Mouse (Mus musculus): ENCODE measurements around the gene Cntnap1. TPM values are rescaled to one million over a fixed set of nuclear protein-coding genes. Genes with fewer than 3 reads are reported as not detected.

Gene Cntnap1
- polyA plus RNA-seq, 2 experiments = 0.56 to 1.5 TPM

GRCm38 (mm10) chr11:101230991-101231871 lies 60.9 kb downstream of the Cntnap1 start:
- ATAC-seq (ENCODE audit: low FRiP score, low read depth) = no peak
- H3K9me3 ChIP-seq (ENCODE audit: control insufficient read depth, low read length) = no peaks in the 10 kb centered on the region
- H3K9ac ChIP-seq (ENCODE audit: low read depth, low read length, severe bottlenecking) = peak overlapping the region; percentile 28; the same call in 1 of the 2 replicates
- H3K36me3 ChIP-seq (ENCODE audit: control insufficient read depth, insufficient read depth, low read length) = no peaks in the 10 kb centered on the region
- H3K4me3 ChIP-seq (replicated peaks; ENCODE audit: low read length) = 0 out of 2 replicates have a peak overlapping the region, but pooled peaks have one; percentile 5
- DNase-seq (ENCODE audit: low spot score) = no peak
- no peak for TF ChIP-seq POLR2A (IDR thresholded peaks at IDR 0.05; ENCODE audit: borderline replicate concordance, extremely low read depth, insufficient read depth, insufficient read length)
- H3K27ac ChIP-seq (replicated peaks; ENCODE audit: low read depth, low read length) = peak overlapping the region; percentile 35
- H3K27me3 ChIP-seq (ENCODE audit: control insufficient read depth, insufficient read depth, low read length) = no peaks in the 10 kb centered on the region
- WGBS = 5% methylated on average over 18 of the region's 18 CpGs
- H3K4me1 ChIP-seq (ENCODE audit: control insufficient read depth, insufficient read depth, low read length) = peaks cover 29% of the 10 kb centered on the region
- peak overlapping the region; percentile 37 for H3K4me2 ChIP-seq (replicated peaks; ENCODE audit: low read depth, low read length, severe bottlenecking)

- Histone ChIP-seq H3K27me3 (ENCODE audit: control insufficient read depth, insufficient read depth, low read length) (no peaks in the 10 kb centered on the region), H3K27ac (replicated peaks; ENCODE audit: low read depth, low read length) (peak overlapping the region; percentile 35), H3K4me3 (replicated peaks; ENCODE audit: low read length) (0 out of 2 replicates have a peak overlapping the region, but pooled peaks have one; percentile 5), H3K36me3 (ENCODE audit: control insufficient read depth, insufficient read depth, low read length) (no peaks in the 10 kb centered on the region), H3K4me2 (replicated peaks; ENCODE audit: low read depth, low read length, severe bottlenecking) (peak overlapping the region; percentile 37), H3K4me1 (ENCODE audit: control insufficient read depth, insufficient read depth, low read length) (peaks cover 29% of the 10 kb centered on the region), H3K9me3 (ENCODE audit: control insufficient read depth, low read length) (no peaks in the 10 kb centered on the region), H3K9ac (ENCODE audit: low read depth, low read length, severe bottlenecking) (0 out of 2 replicates have a peak overlapping the region, but pooled peaks have one; percentile 28)
- peak; percentile 48 for DNase-seq (ENCODE audit: low spot score)
- no peak for TF ChIP-seq POLR2A (IDR thresholded peaks at IDR 0.05; ENCODE audit: borderline replicate concordance, extremely low read depth, insufficient read depth, insufficient read length)
- peak; percentile 53; the same call in 1 of the 2 replicates for ATAC-seq (ENCODE audit: low FRiP score, low read depth)
- WGBS = 48% methylated on average over 6 of the region's 6 CpGs
Observed at GRCm38 (mm10) chr11:101232010-101232839, 61.9 kb downstream of the Cntnap1 start.

GRCm38 (mm10) chr11:101233240-101233639 lies 62.9 kb downstream of the Cntnap1 start:
- Histone ChIP-seq H3K4me2 (replicated peaks; ENCODE audit: low read depth, low read length, severe bottlenecking) (no peak overlapping the region), H3K4me1 (ENCODE audit: control insufficient read depth, insufficient read depth, low read length) (peaks cover 29% of the 10 kb centered on the region), H3K4me3 (replicated peaks; ENCODE audit: low read length) (no peak overlapping the region), H3K27me3 (ENCODE audit: control insufficient read depth, insufficient read depth, low read length) (no peaks in the 10 kb centered on the region), H3K27ac (replicated peaks; ENCODE audit: low read depth, low read length) (no peak overlapping the region), H3K36me3 (ENCODE audit: control insufficient read depth, insufficient read depth, low read length) (no peaks in the 10 kb centered on the region), H3K9ac (ENCODE audit: low read depth, low read length, severe bottlenecking) (no peak overlapping the region), H3K9me3 (ENCODE audit: control insufficient read depth, low read length) (no peaks in the 10 kb centered on the region)
- no peak for TF ChIP-seq POLR2A (IDR thresholded peaks at IDR 0.05; ENCODE audit: borderline replicate concordance, extremely low read depth, insufficient read depth, insufficient read length)
- WGBS = 90% methylated on average over 1 of the region's 1 CpGs
- ATAC-seq (ENCODE audit: low FRiP score, low read depth) (no peak), DNase-seq (ENCODE audit: low spot score) (no peak)

- no peak for TF ChIP-seq POLR2A (IDR thresholded peaks at IDR 0.05; ENCODE audit: borderline replicate concordance, extremely low read depth, insufficient read depth, insufficient read length)
- no peaks in the 10 kb centered on the region for H3K27me3 ChIP-seq (ENCODE audit: control insufficient read depth, insufficient read depth, low read length)
- no peak overlapping the region for H3K4me2 ChIP-seq (replicated peaks; ENCODE audit: low read depth, low read length, severe bottlenecking)
- ATAC-seq (ENCODE audit: low FRiP score, low read depth) (no peak), DNase-seq (ENCODE audit: low spot score) (no peak)
- no peaks in the 10 kb centered on the region for H3K9me3 ChIP-seq (ENCODE audit: control insufficient read depth, low read length)
- H3K4me1 ChIP-seq (ENCODE audit: control insufficient read depth, insufficient read depth, low read length) = peaks cover 29% of the 10 kb centered on the region
- H3K36me3 ChIP-seq (ENCODE audit: control insufficient read depth, insufficient read depth, low read length) = no peaks in the 10 kb centered on the region
- H3K9ac ChIP-seq (ENCODE audit: low read depth, low read length, severe bottlenecking) = no peak overlapping the region
- no peak overlapping the region for H3K27ac ChIP-seq (replicated peaks; ENCODE audit: low read depth, low read length)
- no peak overlapping the region for H3K4me3 ChIP-seq (replicated peaks; ENCODE audit: low read length)
Observed at GRCm38 (mm10) chr11:101234124-101234523, 63.8 kb downstream of the Cntnap1 start.

GRCm38 (mm10) chr11:101235429-101235828 lies 65.1 kb downstream of the Cntnap1 start:
- no peak for DNase-seq (ENCODE audit: low spot score)
- TF ChIP-seq POLR2A (IDR thresholded peaks at IDR 0.05; ENCODE audit: borderline replicate concordance, extremely low read depth, insufficient read depth, insufficient read length) = no peak
- H3K4me2 ChIP-seq (replicated peaks; ENCODE audit: low read depth, low read length, severe bottlenecking) = no peak overlapping the region
- no peaks in the 10 kb centered on the region for H3K36me3 ChIP-seq (ENCODE audit: control insufficient read depth, insufficient read depth, low read length)
- peaks cover 21% of the 10 kb centered on the region for H3K4me1 ChIP-seq (ENCODE audit: control insufficient read depth, insufficient read depth, low read length)
- H3K27ac ChIP-seq (replicated peaks; ENCODE audit: low read depth, low read length) = no peak overlapping the region
- H3K9me3 ChIP-seq (ENCODE audit: control insufficient read depth, low read length) = no peaks in the 10 kb centered on the region
- ATAC-seq (ENCODE audit: low FRiP score, low read depth) = no peak
- no peaks in the 10 kb centered on the region for H3K27me3 ChIP-seq (ENCODE audit: control insufficient read depth, insufficient read depth, low read length)
- no peak overlapping the region for H3K9ac ChIP-seq (ENCODE audit: low read depth, low read length, severe bottlenecking)
- H3K4me3 ChIP-seq (replicated peaks; ENCODE audit: low read length) = no peak overlapping the region

Measured in limb, embryonic 14.5 days (tissue).